Mouse (Mus musculus) midbrain, embryonic 11.5 days (tissue): ENCODE measurements at regions not wholly inside any gene's neighbourhood (a gene's known extent, or its start where the extent isn't known, plus 50 kb on each side); places are given as distances from the start of the nearest gene placed in this dataset.

ENCODE experiments used
- ATAC-seq: fragments of 200-750 bp; cut with Nextera tagmentation; 2 replicates; pipeline ENCODE4 v1.8.0; 2017; ENCODE audit warnings: moderate TSS enrichment, moderate library complexity; ENCODE audit not compliant: low FRiP score
- DNase-seq: peaks from one replicate; pipeline ENCODE4 v3.0.0; 2015; ENCODE audit warnings: low spot score; ENCODE audit errors: missing footprints
- H3K27ac ChIP-seq: fragments of 300-500 bp; sonication (generic); 2 replicates; pipeline ENCODE4 v1.5.1; 2014; ENCODE audit warnings: low read depth, low read length
- H3K27me3 ChIP-seq: fragments of 300-500 bp; sonication (generic); 2 replicates; pipeline ENCODE4 v1.6.1; 2014; ENCODE audit warnings: mild to moderate bottlenecking, low read length, moderate library complexity, mixed read lengths; ENCODE audit not compliant: control insufficient read depth, insufficient read depth
- H3K36me3 ChIP-seq: fragments of 300-500 bp; sonication (generic); 2 replicates; pipeline ENCODE4 v1.6.1; 2014; ENCODE audit warnings: mild to moderate bottlenecking, low read length, moderate library complexity, mixed read lengths; ENCODE audit not compliant: control insufficient read depth, insufficient read depth
- H3K4me1 ChIP-seq: fragments of 300-500 bp; sonication (generic); 2 replicates; pipeline ENCODE4 v1.6.1; 2014; ENCODE audit warnings: low read length; ENCODE audit not compliant: control insufficient read depth, insufficient read depth
- H3K4me2 ChIP-seq: fragments of 300-500 bp; sonication (generic); 2 replicates; pipeline ENCODE4 v1.6.1; 2014; ENCODE audit warnings: mild to moderate bottlenecking, moderate library complexity
- H3K4me3 ChIP-seq: fragments of 300-500 bp; sonication (generic); 2 replicates; pipeline ENCODE4 v1.5.1; 2014; ENCODE audit warnings: low read depth, low read length
- H3K9ac ChIP-seq: fragments of 300-500 bp; sonication (generic); 2 replicates; pipeline ENCODE4 v1.6.1; 2014; ENCODE audit warnings: low read length
- H3K9me3 ChIP-seq: fragments of 300-500 bp; sonication (generic); 2 replicates; pipeline ENCODE4 v1.6.1; 2016; ENCODE audit warnings: low read length; ENCODE audit not compliant: control insufficient read depth
- WGBS: fragments of 180-500 bp; shearing (Covaris S2); extraction: QIAGEN DNeasy Blood & Tissue Kit; methylation state at CpG from one replicate; pipeline ENCODE4 v1.1.7; 2014; 5-methylcytosine and 5-hydroxymethylcytosine counted together

GRCm38 (mm10) chr17:84117756-84118155 is 70.0 kb downstream of the Zfp36l2 start:
- 77% methylated on average over 1 of the region's 1 CpGs for WGBS

GRCm38 (mm10) chr17:84116340-84117279 is 71.1 kb downstream of the Zfp36l2 start:
- H3K4me3 ChIP-seq = no peak overlapping the region
- no peaks in the 10 kb centered on the region for H3K9me3 ChIP-seq
- H3K27ac ChIP-seq = no peak overlapping the region
- no peaks in the 10 kb centered on the region for H3K36me3 ChIP-seq
- no peak overlapping the region for H3K4me2 ChIP-seq
- H3K27me3 ChIP-seq = no peaks in the 10 kb centered on the region
- no peaks in the 10 kb centered on the region; the same call in 1 of the 2 replicates for H3K4me1 ChIP-seq
- DNase-seq (no peak), ATAC-seq (no peak)
- no peak overlapping the region for H3K9ac ChIP-seq
- 93% methylated on average over 17 of the region's 17 CpGs for WGBS

More at GRCm38 (mm10) chr17:84117756-84118155, 70.0 kb downstream of the Zfp36l2 start:
- Histone ChIP-seq H3K36me3 (no peaks in the 10 kb centered on the region), H3K4me2 (no peak overlapping the region), H3K27me3 (no peaks in the 10 kb centered on the region), H3K27ac (no peak overlapping the region), H3K4me3 (no peak overlapping the region), H3K9me3 (no peaks in the 10 kb centered on the region), H3K9ac (no peak overlapping the region), H3K4me1 (no peaks in the 10 kb centered on the region)
- ATAC-seq (no peak), DNase-seq (no peak)

GRCm38 (mm10) chr17:84115957-84116339 is 71.8 kb downstream of the Zfp36l2 start:
- Histone ChIP-seq H3K4me1 (no peaks in the 10 kb centered on the region; the same call in 1 of the 2 replicates), H3K9me3 (no peaks in the 10 kb centered on the region), H3K36me3 (no peaks in the 10 kb centered on the region), H3K9ac (no peak overlapping the region), H3K27ac (no peak overlapping the region), H3K27me3 (no peaks in the 10 kb centered on the region), H3K4me3 (no peak overlapping the region), H3K4me2 (no peak overlapping the region)
- no peak for ATAC-seq
- WGBS = 81% methylated on average over 3 of the region's 3 CpGs
- DNase-seq = no peak

DNA sequence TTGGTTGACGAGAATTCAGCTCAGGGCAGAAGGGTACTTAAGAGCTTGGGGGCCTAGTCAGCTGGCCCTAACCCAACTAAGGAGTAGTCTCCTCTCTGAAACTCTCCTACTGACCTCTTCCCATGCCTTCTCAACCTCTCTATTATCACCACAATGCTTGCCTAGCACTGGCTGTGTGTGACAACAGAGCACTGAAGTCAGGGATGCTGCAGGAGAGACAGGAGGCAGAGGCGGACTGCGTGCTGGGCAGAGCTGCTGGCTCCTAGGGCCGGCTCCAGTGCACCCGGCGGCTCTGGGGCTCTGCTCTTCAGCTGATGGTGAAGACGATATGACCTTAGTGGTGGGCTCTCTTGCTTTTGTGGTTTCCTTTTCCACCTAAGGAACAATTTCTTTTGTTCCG is 72.6 kb downstream of the Zfp36l2 start:
- Histone ChIP-seq H3K4me3 (no peak overlapping the region), H3K9ac (no peak overlapping the region), H3K4me1 (no peaks in the 10 kb centered on the region; the same call in 1 of the 2 replicates), H3K27me3 (no peaks in the 10 kb centered on the region), H3K9me3 (no peaks in the 10 kb centered on the region), H3K4me2 (no peak overlapping the region), H3K27ac (no peak overlapping the region), H3K36me3 (no peaks in the 10 kb centered on the region)
- ATAC-seq (no peak), DNase-seq (no peak)
- 69% methylated on average over 8 of the region's 8 CpGs for WGBS

DNA sequence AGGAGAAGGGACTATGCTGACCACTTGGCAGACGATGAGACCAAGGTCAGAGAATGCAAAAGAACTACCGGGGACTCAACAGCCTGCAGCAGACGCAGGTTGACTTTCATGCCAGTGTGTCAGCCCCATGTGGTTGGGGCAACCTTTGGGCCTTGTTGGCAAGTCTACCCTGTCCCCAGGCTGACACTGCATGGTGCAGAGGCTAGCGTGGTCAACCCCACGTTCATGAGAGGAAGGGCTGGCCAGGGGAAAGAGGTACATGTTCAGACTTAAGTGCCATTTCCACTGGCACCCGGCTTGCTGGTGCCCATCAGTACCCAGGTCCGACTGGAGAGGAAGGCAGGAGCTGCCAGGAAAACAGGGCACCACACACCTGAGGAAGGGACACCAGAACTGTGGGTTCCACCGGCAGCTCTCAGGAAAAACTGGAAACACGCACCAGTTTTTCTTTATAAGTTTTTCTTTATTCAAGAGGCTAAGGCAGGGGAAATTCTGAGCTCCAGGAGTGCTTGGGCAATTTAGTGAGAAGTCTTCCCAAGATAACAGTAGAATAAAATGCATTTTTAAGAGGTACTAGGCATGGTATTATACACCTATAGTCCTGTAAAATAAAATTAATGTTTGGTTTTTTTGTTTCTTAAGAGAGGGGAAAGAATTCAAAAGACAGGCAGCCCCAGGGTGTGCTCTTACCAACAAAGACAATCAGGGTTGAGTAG is 73.3 kb downstream of the Zfp36l2 start:
- DNase-seq = no peak
- Histone ChIP-seq H3K4me2 (no peak overlapping the region), H3K4me1 (no peaks in the 10 kb centered on the region; the same call in 1 of the 2 replicates), H3K27me3 (no peaks in the 10 kb centered on the region), H3K9ac (no peak overlapping the region), H3K9me3 (no peaks in the 10 kb centered on the region), H3K36me3 (no peaks in the 10 kb centered on the region), H3K27ac (no peak overlapping the region), H3K4me3 (no peak overlapping the region)
- WGBS = 63% methylated on average over 9 of the region's 9 CpGs
- no peak; the same call in 1 of the 2 replicates for ATAC-seq

DNA sequence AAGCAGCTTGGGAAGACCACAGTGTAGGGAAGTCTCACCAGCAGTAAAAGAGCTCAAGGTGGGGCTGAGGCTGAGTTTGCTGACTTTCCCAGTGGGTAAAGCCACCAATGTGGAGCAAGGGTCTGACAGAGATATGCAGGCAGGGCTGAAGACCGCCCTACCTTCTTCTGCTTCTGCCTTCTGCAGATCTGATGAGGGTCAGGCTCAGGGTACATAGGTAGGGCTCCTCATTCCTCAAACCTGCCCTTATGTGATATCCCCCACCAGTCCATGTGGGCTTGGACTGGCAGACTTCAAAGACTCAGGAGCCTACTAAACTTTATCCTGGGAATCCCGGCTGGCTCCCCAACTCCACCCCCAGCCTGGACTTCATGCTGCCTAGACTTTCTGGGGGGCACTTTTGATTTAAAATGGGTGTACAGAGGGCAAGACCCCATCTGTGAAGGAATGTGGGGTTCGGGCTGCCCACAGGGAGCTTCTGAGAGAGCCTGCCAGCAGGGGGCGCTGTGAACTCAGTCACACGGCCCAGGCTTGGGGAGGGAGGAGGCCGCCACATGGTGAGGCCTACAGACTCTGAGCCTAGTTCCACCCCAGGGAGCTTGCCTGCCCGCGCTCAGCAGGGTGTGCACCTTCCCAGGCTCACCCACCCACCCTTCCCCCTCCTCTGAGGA is 74.0 kb downstream of the Zfp36l2 start:
- no peaks in the 10 kb centered on the region for H3K27me3 ChIP-seq
- peak; percentile 66 for ATAC-seq
- DNase-seq = peak; percentile 93
- H3K4me3 ChIP-seq = no peak overlapping the region
- no peak overlapping the region for H3K4me2 ChIP-seq
- H3K36me3 ChIP-seq = no peaks in the 10 kb centered on the region
- no peaks in the 10 kb centered on the region; the same call in 1 of the 2 replicates for H3K4me1 ChIP-seq
- no peak overlapping the region for H3K27ac ChIP-seq
- no peak overlapping the region for H3K9ac ChIP-seq
- H3K9me3 ChIP-seq = no peaks in the 10 kb centered on the region
- 19% methylated on average over 8 of the region's 8 CpGs for WGBS

- no peak for DNase-seq
- Histone ChIP-seq H3K4me1 (no peaks in the 10 kb centered on the region; the same call in 1 of the 2 replicates), H3K4me3 (no peak overlapping the region), H3K9me3 (no peaks in the 10 kb centered on the region), H3K27ac (no peak overlapping the region), H3K27me3 (no peaks in the 10 kb centered on the region), H3K36me3 (no peaks in the 10 kb centered on the region), H3K4me2 (no peak overlapping the region), H3K9ac (no peak overlapping the region)
- WGBS = 40% methylated on average over 6 of the region's 6 CpGs
- no peak for ATAC-seq
Measured at GRCm38 (mm10) chr17:84112411-84113031, 75.2 kb downstream of the Zfp36l2 start.

GRCm38 (mm10) chr17:84111787-84112370 is 75.9 kb downstream of the Zfp36l2 start:
- Histone ChIP-seq H3K36me3 (no peaks in the 10 kb centered on the region), H3K9ac (no peak overlapping the region), H3K4me1 (no peaks in the 10 kb centered on the region; the same call in 1 of the 2 replicates), H3K27me3 (no peaks in the 10 kb centered on the region), H3K9me3 (no peaks in the 10 kb centered on the region), H3K27ac (no peak overlapping the region), H3K4me2 (no peak overlapping the region), H3K4me3 (no peak overlapping the region)
- DNase-seq (no peak), ATAC-seq (no peak)
- WGBS = 72% methylated on average over 10 of the region's 10 CpGs
